In genomic region chr8:49462602-49463001, GRCm38 (mm10) we compare ENCODE assay signal across 14 mouse cellular contexts.
A peak's percentile ranks its signal among the peaks of the same experiment; 100 is the strongest.
DNase-seq lines count a peak whose midpoint lies in the region; ATAC-seq lines count a peak whose summit lies in the region.
"Had no signal": no experiment of that assay in that cellular context is flagged by ENCODE, and none has a peak within 500 bp of the region (broad histone marks: within the 10 kb centered on the region; RNA-seq: fewer than 3 reads in every experiment).

No protein-coding gene starts in this region.

- no peak overlapping the region for H3K9ac ChIP-seq in limb, embryonic 11.5 days (ENCODE audit: low read length)
- H3K9ac ChIP-seq in limb, embryonic 13.5 days, result no peak overlapping the region
- no peak overlapping the region for H3K9ac ChIP-seq in neural tube, embryonic 14.5 days (replicated peaks; ENCODE audit: low read depth, low read length)
- H3K9ac ChIP-seq: liver, embryonic 15.5 days had no signal

- no peaks in the 10 kb centered on the region for H3K9me3 ChIP-seq in limb, embryonic 11.5 days (ENCODE audit: control insufficient read depth, low read length)
- H3K9me3 ChIP-seq in limb, embryonic 10.5 days (replicated peaks), result no peaks in the 10 kb centered on the region
- H3K9me3 ChIP-seq in limb, embryonic 13.5 days, result no peaks in the 10 kb centered on the region
- no peaks in the 10 kb centered on the region for H3K9me3 ChIP-seq in neural tube, embryonic 14.5 days (ENCODE audit: control insufficient read depth, low read length)
- H3K9me3 ChIP-seq: liver, embryonic 15.5 days had no signal

- ATAC-seq in limb, embryonic 11.5 days (ENCODE audit: insufficient number of reproducible peaks, low FRiP score, low TSS enrichment, low read depth), result no peak
- no peak for ATAC-seq in limb, embryonic 13.5 days (ENCODE audit: low FRiP score, low read depth)
- 0 out of 2 replicates have a peak, but pooled peaks have one; percentile 53 for ATAC-seq in neural tube, embryonic 14.5 days (ENCODE audit: low read depth)
- ATAC-seq: CD4-positive, CD25-positive, alpha-beta regulatory T cell, adult 4 months; intestine, postnatal 0 days had no signal

- no peaks in the 10 kb centered on the region for H3K36me3 ChIP-seq in limb, embryonic 11.5 days (ENCODE audit: control insufficient read depth, insufficient read depth, low read length)
- no peaks in the 10 kb centered on the region for H3K36me3 ChIP-seq in limb, embryonic 10.5 days
- no peaks in the 10 kb centered on the region for H3K36me3 ChIP-seq in limb, embryonic 13.5 days
- H3K36me3 ChIP-seq in neural tube, embryonic 14.5 days (ENCODE audit: control insufficient read depth, insufficient read depth, low read length), result no peaks in the 10 kb centered on the region
- H3K36me3 ChIP-seq: liver, embryonic 15.5 days had no signal

- H3K27ac ChIP-seq in limb, embryonic 11.5 days (replicated peaks; ENCODE audit: low read depth, low read length), result no peak overlapping the region
- H3K27ac ChIP-seq in limb, embryonic 10.5 days, result no peak overlapping the region
- H3K27ac ChIP-seq in limb, embryonic 13.5 days, result no peak overlapping the region
- no peak overlapping the region for H3K27ac ChIP-seq in neural tube, embryonic 14.5 days (ENCODE audit: low read depth, low read length)
- H3K27ac ChIP-seq: heart, adult 2 months; liver, embryonic 15.5 days had no signal

- H3K4me2 ChIP-seq in limb, embryonic 11.5 days (ENCODE audit: low read depth, severe bottlenecking), result no peak overlapping the region
- H3K4me2 ChIP-seq in limb, embryonic 13.5 days (replicated peaks), result peak overlapping the region; percentile 52; the same call in 1 of the 2 replicates
- no peak overlapping the region for H3K4me2 ChIP-seq in neural tube, embryonic 14.5 days (ENCODE audit: low read depth, low read length)
- H3K4me2 ChIP-seq: liver, embryonic 15.5 days had no signal

- peak; percentile 33 for DNase-seq in limb, embryonic 11.5 days (ENCODE audit: low spot score)
- no peak for DNase-seq in limb, embryonic 10.5 days (ENCODE audit: low spot score)
- peak; percentile 20 for DNase-seq in forelimb bud, embryonic 11.5 days (ENCODE audit: low read depth, low spot score)
- no peak for DNase-seq in adrenal gland, postnatal 4 days (ENCODE audit: low spot score in 2 of 2)
- DNase-seq in kidney, postnatal 25 days, result no peak
- DNase-seq: cerebellum, adult 11 months; heart, adult 2 months; heart, postnatal 10 days; lung, postnatal 36 days had no signal

- H3K4me3 ChIP-seq in limb, embryonic 11.5 days (ENCODE audit: low read depth, low read length), result no peak overlapping the region
- no peak overlapping the region for H3K4me3 ChIP-seq in limb, embryonic 10.5 days
- no peak overlapping the region for H3K4me3 ChIP-seq in limb, embryonic 13.5 days
- no peak overlapping the region for H3K4me3 ChIP-seq in neural tube, embryonic 14.5 days (ENCODE audit: low read depth, low read length)
- H3K4me3 ChIP-seq: heart, adult 2 months; liver, embryonic 15.5 days had no signal

- no peaks in the 10 kb centered on the region for H3K27me3 ChIP-seq in limb, embryonic 11.5 days (ENCODE audit: control insufficient read depth, insufficient read depth, low read length)
- H3K27me3 ChIP-seq in limb, embryonic 10.5 days (ENCODE audit: low read depth, poor library complexity, severe bottlenecking), result no peaks in the 10 kb centered on the region
- H3K27me3 ChIP-seq in limb, embryonic 13.5 days, result no peaks in the 10 kb centered on the region
- H3K27me3 ChIP-seq in neural tube, embryonic 14.5 days (ENCODE audit: control insufficient read depth, insufficient read depth, low read length), result no peaks in the 10 kb centered on the region
- H3K27me3 ChIP-seq: liver, embryonic 15.5 days had no signal

- peaks cover 11% of the 10 kb centered on the region for H3K4me1 ChIP-seq in limb, embryonic 11.5 days (ENCODE audit: control insufficient read depth, insufficient read depth, low read length)
- peaks cover 47% of the 10 kb centered on the region for H3K4me1 ChIP-seq in limb, embryonic 10.5 days
- H3K4me1 ChIP-seq in limb, embryonic 13.5 days, result peaks cover 24% of the 10 kb centered on the region
- H3K4me1 ChIP-seq in neural tube, embryonic 14.5 days (ENCODE audit: control insufficient read depth, insufficient read depth, low read length), result peaks cover 7% of the 10 kb centered on the region; the same call in 1 of the 2 replicates
- H3K4me1 ChIP-seq: liver, embryonic 15.5 days had no signal

- WGBS in limb, embryonic 11.5 days, result 31% methylated on average over 8 of the region's 8 CpGs
- WGBS in limb, embryonic 10.5 days, result 49% methylated on average over 8 of the region's 8 CpGs
- WGBS in limb, embryonic 13.5 days, result 35% methylated on average over 8 of the region's 8 CpGs
- WGBS in neural tube, embryonic 14.5 days, result 36% methylated on average over 8 of the region's 8 CpGs

Comparison
In these comparisons a context has a peak if more than half of its experiments do, and no peak if none do; other contexts are left out.
1. DNase-seq: peak in limb, embryonic 11.5 days (single experiment) and forelimb bud, embryonic 11.5 days (single experiment); none in limb, embryonic 10.5 days (single experiment), adrenal gland, postnatal 4 days (0 of 2) and kidney, postnatal 25 days (0 of 2).